Mouse (Mus musculus) bone marrow, adult 2 months (tissue): ENCODE results near the gene Pdgfb. TPM values are rescaled to one million over a fixed set of nuclear protein-coding genes. Genes with fewer than 3 reads are reported as not detected.

Experiments
- H3K27ac ChIP-seq: fragments of 200-500 bp; 2 replicates; pipeline ENCODE4 v1.5.1; 2012; ENCODE audit warnings: low read depth, mild to moderate bottlenecking, control low read depth, inconsistent platforms, low read length; ENCODE audit not compliant: control insufficient read depth, poor library complexity, insufficient read depth
- H3K4me1 ChIP-seq: fragments of 200-500 bp; 2 replicates; pipeline ENCODE4 v1.6.1; 2011; ENCODE audit warnings: low read length; ENCODE audit not compliant: control insufficient read depth, insufficient read depth
- H3K4me3 ChIP-seq: fragments of 200-500 bp; replicated peaks from 2 replicates; pipeline ENCODE3; 2011; ENCODE audit warnings: mild to moderate bottlenecking, low read depth, low read length, control low read depth; ENCODE audit not compliant: control insufficient read depth
- CTCF ChIP-seq: fragments of 200-500 bp; IDR thresholded peaks from 2 replicates; pipeline ENCODE4 v1.5.1; 2011; ENCODE audit warnings: low read length, control low read depth; ENCODE audit not compliant: control insufficient read depth, insufficient read depth
- POLR2A ChIP-seq: fragments of 200-500 bp; IDR thresholded peaks from 2 replicates; pipeline ENCODE4 v1.6.1; 2011; ENCODE audit warnings: low read depth, mild to moderate bottlenecking, control low read depth, low read length, borderline replicate concordance; ENCODE audit not compliant: control insufficient read depth
- whole genome bisulfite sequencing: fragments of 180-500 bp; shearing (Covaris S2); methylation state at CpG from one replicate; pipeline ENCODE4 v1.1.7; 2018; 5-methylcytosine and 5-hydroxymethylcytosine counted together
- polyA plus RNA-seq: library from polyadenylated mRNA; stranded (reverse); fragments of >200 nt; gene quantifications from 2 replicates; pipeline ENCODE4 v1.2.4, GENCODE M21; 2011; ENCODE audit warnings: low replicate concordance; ENCODE audit not compliant: missing spikeins, insufficient read depth, insufficient read length

Pdgfb gene
- polyA plus RNA-seq, 1 experiment = 4.1 TPM

DNA sequence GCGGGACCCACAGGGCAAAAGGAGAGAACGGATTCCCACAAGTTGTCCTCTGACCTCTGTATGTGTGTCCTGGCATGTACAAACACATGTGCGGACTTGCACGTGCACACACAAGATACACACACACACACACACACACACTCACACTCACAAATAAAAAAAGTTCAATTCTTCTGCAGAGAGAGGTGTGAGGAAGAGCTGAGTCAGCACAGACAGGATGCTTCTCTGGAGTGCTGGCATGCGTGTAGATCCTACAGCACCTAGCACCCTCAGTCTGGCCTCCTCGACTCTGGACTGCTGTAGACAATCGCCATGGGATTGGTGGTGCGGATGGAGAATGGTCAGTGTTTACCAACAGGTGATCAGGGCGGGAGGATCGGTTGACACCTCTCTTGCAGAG lies 29.5 kb upstream of the Pdgfb start:
- TF ChIP-seq POLR2A (no peak), CTCF (no peak)
- Histone ChIP-seq H3K27ac (no peak overlapping the region), H3K4me1 (no peaks in the 10 kb centered on the region), H3K4me3 (no peak overlapping the region)
- WGBS = 66% methylated on average over 10 of the region's 10 CpGs

DNA sequence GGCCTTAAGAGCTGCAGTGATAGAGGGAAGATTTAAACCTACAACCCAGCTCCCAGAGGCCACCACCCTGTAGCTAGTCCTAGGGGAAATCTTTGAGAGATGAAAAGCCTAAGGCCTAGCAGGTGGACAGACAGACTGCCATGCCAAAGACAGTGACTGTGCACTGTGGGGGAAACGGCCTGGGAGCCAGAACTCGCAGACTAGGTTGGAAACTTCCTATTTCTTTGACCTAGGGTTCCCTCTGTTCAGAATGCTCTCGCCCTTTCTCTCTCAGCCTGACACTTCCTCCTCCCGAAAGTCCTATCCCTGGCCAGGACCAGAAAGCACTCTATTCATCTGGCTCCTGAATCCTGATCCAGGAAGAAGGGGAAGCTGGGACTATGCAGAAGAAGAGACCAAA lies 27.4 kb upstream of the Pdgfb start:
- Histone ChIP-seq H3K27ac (no peak overlapping the region), H3K4me3 (no peak overlapping the region), H3K4me1 (no peaks in the 10 kb centered on the region)
- TF ChIP-seq POLR2A = no peak
- TF ChIP-seq CTCF = no peak
- WGBS = 5% methylated on average over 4 of the region's 4 CpGs

DNA sequence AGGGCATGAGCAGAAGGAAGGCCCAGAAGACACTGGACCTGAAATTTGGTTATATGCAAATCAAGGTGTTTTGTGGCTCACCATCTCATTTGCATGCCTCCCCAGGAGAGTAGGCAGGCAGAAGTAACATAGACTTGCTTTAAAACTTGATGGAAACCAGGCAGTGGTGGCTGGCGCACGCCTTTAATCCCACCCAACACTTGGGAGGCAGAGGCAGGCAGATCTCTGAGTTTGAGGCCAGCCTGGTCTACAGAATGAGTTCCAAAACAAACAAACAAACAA lies 23.3 kb upstream of the Pdgfb start:
- Histone ChIP-seq H3K27ac (no peak overlapping the region), H3K4me1 (no peaks in the 10 kb centered on the region), H3K4me3 (no peak overlapping the region)
- WGBS = 91% methylated on average over 2 of the region's 2 CpGs
- TF ChIP-seq CTCF (no peak), POLR2A (no peak)

DNA sequence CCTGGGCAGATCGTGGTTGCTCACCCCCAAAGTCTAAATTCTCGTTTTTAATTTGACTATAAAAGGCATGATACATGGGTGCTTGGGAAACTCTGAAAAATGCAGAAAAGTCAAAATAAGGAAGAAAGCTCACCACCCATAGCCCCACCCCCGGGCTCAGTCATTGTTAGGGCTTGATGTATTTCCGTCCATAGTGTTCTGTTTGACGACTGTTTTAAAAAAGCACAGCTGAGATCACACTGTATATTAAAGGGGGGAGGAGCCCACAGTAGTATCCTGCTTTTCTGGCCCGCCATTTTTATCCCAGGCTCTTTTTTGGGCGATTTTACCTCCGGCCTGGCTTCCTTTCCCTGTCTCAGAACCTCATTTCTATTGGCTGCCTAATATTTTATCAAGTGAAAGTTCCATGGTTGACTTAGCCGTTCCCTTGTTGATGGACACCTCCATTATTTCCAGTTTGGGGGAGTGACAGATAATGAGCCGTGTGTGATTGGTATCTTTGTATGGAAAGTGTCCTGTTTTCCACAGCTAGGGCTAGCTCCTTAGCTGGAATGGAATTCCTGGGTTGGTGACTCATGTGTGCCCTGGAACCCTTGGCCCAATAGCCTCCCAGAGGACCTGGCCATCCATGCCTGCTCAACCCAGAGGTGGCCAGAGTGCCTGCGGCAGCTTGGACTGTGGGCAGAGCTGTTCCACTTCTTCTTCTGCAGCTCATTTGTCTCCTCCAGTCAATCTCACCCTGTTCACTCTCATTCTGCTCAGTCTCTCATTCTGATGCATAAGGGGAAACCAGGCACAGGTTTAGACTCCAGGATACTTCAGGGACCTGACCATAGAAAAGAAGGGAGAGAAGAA lies 22.7 kb upstream of the Pdgfb start:
- no peak overlapping the region for H3K27ac ChIP-seq
- H3K4me1 ChIP-seq = no peaks in the 10 kb centered on the region
- H3K4me3 ChIP-seq = no peak overlapping the region
- TF ChIP-seq CTCF = no peak
- TF ChIP-seq POLR2A = no peak
- 41% methylated on average over 11 of the region's 11 CpGs for WGBS

DNA sequence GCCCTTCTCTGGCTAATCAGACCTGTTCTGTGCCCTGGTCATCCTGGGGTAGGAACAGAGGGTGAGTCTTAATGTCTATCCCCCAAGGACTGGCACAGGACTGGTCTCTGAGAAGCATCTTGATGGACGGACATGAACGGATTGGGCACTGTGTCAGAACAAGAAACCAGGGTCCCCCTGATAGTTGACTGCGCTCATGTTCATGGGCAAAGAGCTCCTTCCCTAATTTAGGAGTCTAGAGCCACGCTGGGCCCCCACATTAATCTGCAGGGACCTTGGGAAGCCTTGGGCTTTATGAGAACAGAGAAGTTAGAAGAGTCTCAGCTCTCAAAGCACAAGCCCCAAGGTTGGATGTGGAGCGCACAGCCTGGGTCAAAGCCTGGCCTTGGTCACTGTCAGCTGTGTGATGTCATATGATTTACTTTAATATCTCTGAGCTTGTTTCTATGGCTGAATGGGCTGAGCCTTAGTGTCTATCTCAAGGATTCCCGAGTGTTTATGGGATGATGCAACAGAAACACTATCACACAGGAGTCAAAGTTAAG lies 20.6 kb upstream of the Pdgfb start:
- WGBS = 79% methylated on average over 6 of the region's 6 CpGs
- TF ChIP-seq CTCF (no peak), POLR2A (no peak)
- Histone ChIP-seq H3K4me1 (no peaks in the 10 kb centered on the region), H3K4me3 (no peak overlapping the region), H3K27ac (no peak overlapping the region)

DNA sequence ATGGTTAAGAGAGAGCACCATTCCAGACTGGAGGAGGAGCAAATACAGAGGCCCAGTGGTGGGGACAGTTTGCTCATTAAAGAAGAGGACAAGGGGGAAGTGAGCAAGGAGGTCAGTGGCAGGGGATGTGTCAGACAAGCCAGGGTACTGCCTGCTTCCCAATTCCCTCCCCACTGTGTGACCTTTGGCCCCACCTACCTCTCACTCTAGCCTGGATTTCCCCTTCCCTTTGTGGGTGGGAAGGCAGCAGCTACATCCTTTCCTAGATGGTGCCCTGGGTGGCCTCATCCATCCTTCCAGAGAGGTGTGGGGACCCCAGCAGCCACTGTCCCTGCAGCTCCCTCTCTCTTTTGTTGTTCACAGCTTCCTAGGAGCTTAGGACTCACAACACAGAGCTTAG lies 20.1 kb upstream of the Pdgfb start:
- H3K27ac ChIP-seq = no peak overlapping the region
- H3K4me3 ChIP-seq = no peak overlapping the region
- TF ChIP-seq POLR2A = no peak
- no peak for TF ChIP-seq CTCF
- no peaks in the 10 kb centered on the region for H3K4me1 ChIP-seq

DNA sequence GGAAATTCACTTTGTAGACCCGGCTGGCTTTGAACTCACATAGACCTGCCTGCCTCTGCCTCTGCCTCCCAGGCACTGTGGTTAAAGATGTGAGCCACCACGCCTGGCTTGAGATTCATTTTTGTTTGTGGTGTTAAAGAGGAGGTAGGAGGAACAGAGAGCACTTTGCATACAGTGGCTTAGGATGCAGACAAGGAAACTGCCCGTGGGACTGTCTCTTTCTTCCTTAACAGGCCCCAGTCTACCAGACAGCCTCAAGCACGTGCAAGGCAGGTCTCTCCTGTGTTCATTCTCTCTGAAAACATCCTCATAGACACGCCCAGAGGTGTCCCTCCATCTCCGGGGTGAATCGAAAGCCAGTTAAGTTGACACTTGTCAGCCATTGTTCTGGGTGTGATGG lies 19.6 kb upstream of the Pdgfb start:
- WGBS = 59% methylated on average over 7 of the region's 7 CpGs
- H3K4me3 ChIP-seq = no peak overlapping the region
- no peaks in the 10 kb centered on the region for H3K4me1 ChIP-seq
- H3K27ac ChIP-seq = no peak overlapping the region
- no peak for TF ChIP-seq CTCF
- no peak for TF ChIP-seq POLR2A

DNA sequence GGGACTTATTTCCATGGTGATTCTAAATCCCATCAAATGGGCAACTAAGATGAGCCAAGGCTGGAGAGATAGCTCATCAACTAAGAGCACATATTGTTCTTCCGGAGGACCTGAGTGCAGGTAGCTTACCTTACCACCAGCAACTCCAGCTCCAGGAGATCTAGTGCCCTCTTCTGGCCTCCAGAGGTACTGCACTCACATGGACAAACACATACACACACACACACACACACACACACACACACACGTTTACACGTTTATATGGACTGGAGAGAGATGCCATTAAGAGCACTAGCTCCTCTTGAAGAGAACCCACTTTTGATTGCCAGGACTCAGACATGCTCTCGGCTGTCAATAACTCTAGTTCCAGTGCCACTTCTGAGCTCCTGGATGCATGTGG lies 16.4 kb upstream of the Pdgfb start:
- H3K4me1 ChIP-seq = no peaks in the 10 kb centered on the region
- TF ChIP-seq POLR2A (no peak), CTCF (peak; percentile 39; the same call in 1 of the 2 replicates)
- 77% methylated on average over 4 of the region's 4 CpGs for WGBS
- no peak overlapping the region for H3K4me3 ChIP-seq
- H3K27ac ChIP-seq = no peak overlapping the region
